Comparison of ENCODE assay signal across 18 mouse cellular contexts in genomic region chr2:140912931-140913330, GRCm38 (mm10).
"Had no signal": no experiment of that assay in that cellular context is flagged by ENCODE, and none has a peak within 500 bp of the region (broad histone marks: within the 10 kb centered on the region; RNA-seq: fewer than 3 reads in every experiment).

No protein-coding gene starts in this region.

- H3K4me3 ChIP-seq: limb, embryonic 13.5 days; liver, embryonic 13.5 days; myocyte; neural tube, embryonic 13.5 days; stomach, embryonic 15.5 days had no signal

- H3K27me3 ChIP-seq: limb, embryonic 13.5 days; liver, embryonic 13.5 days; neural tube, embryonic 13.5 days; stomach, embryonic 15.5 days had no signal

- DNase-seq: kidney, adult 9 months; kidney, postnatal 14 days; kidney, postnatal 4 days; left cerebral cortex, postnatal 4 days; liver, embryonic 13.5 days; lung, adult 2 months; lung, postnatal 14 days; lung, postnatal 4 days; retina, postnatal 1 day; right cerebral cortex, postnatal 25 days; spleen, adult 18-20 months; thymus, postnatal 25 days had no signal

- H3K9ac ChIP-seq: limb, embryonic 13.5 days; liver, embryonic 13.5 days; neural tube, embryonic 13.5 days; stomach, embryonic 15.5 days had no signal

- H3K4me1 ChIP-seq: liver, embryonic 13.5 days; neural tube, embryonic 13.5 days; stomach, embryonic 15.5 days had no signal

- H3K9me3 ChIP-seq: limb, embryonic 13.5 days; liver, embryonic 13.5 days; neural tube, embryonic 13.5 days; stomach, embryonic 15.5 days had no signal

- H3K27ac ChIP-seq: limb, embryonic 13.5 days; liver, embryonic 13.5 days; neural tube, embryonic 13.5 days; stomach, embryonic 15.5 days had no signal

- H3K4me2 ChIP-seq: limb, embryonic 13.5 days; liver, embryonic 13.5 days; midbrain, embryonic 11.5 days; neural tube, embryonic 13.5 days; stomach, embryonic 15.5 days had no signal

- ATAC-seq: midbrain, embryonic 16.5 days had no signal

- H3K36me3 ChIP-seq: limb, embryonic 13.5 days; liver, embryonic 13.5 days; neural tube, embryonic 13.5 days; stomach, embryonic 15.5 days had no signal
